Mouse (Mus musculus): ENCODE measurements around the gene Mob4.

- TF ChIP-seq EP300 (IDR thresholded peaks at IDR 0.05; ENCODE audit: insufficient read depth, low read depth, low read length) (no peak), POLR2A (IDR thresholded peaks at IDR 0.05; ENCODE audit: insufficient read depth, low read depth, low read length) (no peak), CTCF (IDR thresholded peaks at IDR 0.05) (no peak)
Measured at GRCm38 (mm10) chr1:55164005-55164404, 33.0 kb downstream of the Mob4 start.
